Mouse (Mus musculus) hindbrain, embryonic 12.5 days (tissue): Measurements from ENCODE around the gene Reg3d. TPM values are rescaled to one million over a fixed set of nuclear protein-coding genes. Genes with fewer than 3 reads are reported as not detected.
A peak's percentile ranks its signal among the peaks of the same experiment; 100 is the strongest.
"Not testable (repeated sequence)": the region's sequence is repeated elsewhere in the genome, so short reads cannot be mapped to it uniquely, and the experiment has no call there.

ENCODE experiments used
- ATAC-seq: fragments of 200-750 bp; cut with Nextera tagmentation; 2 replicates; pipeline ENCODE4 v1.8.0; 2017; ENCODE audit warnings: moderate TSS enrichment; ENCODE audit not compliant: low FRiP score
- H3K27ac ChIP-seq: fragments of 300-500 bp; sonication (generic); 2 replicates; pipeline ENCODE4 v1.5.1; 2016; ENCODE audit warnings: mild to moderate bottlenecking
- H3K27me3 ChIP-seq: fragments of 300-500 bp; sonication (generic); 2 replicates; pipeline ENCODE4 v1.6.1; 2016; ENCODE audit warnings: mild to moderate bottlenecking
- H3K36me3 ChIP-seq: fragments of 300-500 bp; sonication (generic); 2 replicates; pipeline ENCODE4 v1.6.1; 2016; ENCODE audit warnings: mild to moderate bottlenecking
- H3K4me1 ChIP-seq: fragments of 300-500 bp; sonication (generic); 2 replicates; pipeline ENCODE4 v1.6.1; 2016
- H3K4me2 ChIP-seq: fragments of 300-500 bp; sonication (generic); replicated peaks from 2 replicates; pipeline ENCODE4 v1.6.1; 2016; ENCODE audit warnings: mild to moderate bottlenecking
- H3K4me3 ChIP-seq: fragments of 300-500 bp; sonication (generic); 2 replicates; pipeline ENCODE4 v1.5.1; 2016; ENCODE audit warnings: mild to moderate bottlenecking
- H3K9ac ChIP-seq: fragments of 300-500 bp; sonication (generic); 2 replicates; pipeline ENCODE4 v1.6.1; 2016; ENCODE audit warnings: mild to moderate bottlenecking, moderate library complexity
- H3K9me3 ChIP-seq: fragments of 300-500 bp; sonication (generic); replicated peaks from 2 replicates; pipeline ENCODE4 v1.6.1; 2016; ENCODE audit warnings: mild to moderate bottlenecking
- WGBS: fragments of 180-500 bp; shearing (Covaris S2); methylation state at CpG from one replicate; pipeline ENCODE4 v1.1.7; 2016; 5-methylcytosine and 5-hydroxymethylcytosine counted together
- polyA plus RNA-seq: library from polyadenylated mRNA; unstranded; fragments of >200 nt; fragmentation: Nextera tagmentation; extraction: Ambion mirVana; gene quantifications from 2 replicates; pipeline ENCODE4 v1.2.1, GENCODE M21; 2016

The Reg3d gene
- not detected in 2 replicates for polyA plus RNA-seq

GRCm38 (mm10) chr6:78378765-78379164, at the start of gene Reg3d:
Reg3d (minus strand) TSS chr6:78378865.
- no peaks in the 10 kb centered on the region for H3K4me1 ChIP-seq
- H3K27me3 ChIP-seq, result no peaks in the 10 kb centered on the region
- 73% methylated on average over 2 of the region's 2 CpGs for whole genome bisulfite sequencing
- no peaks in the 10 kb centered on the region for H3K36me3 ChIP-seq
- no peak within 1 kb of the TSS for H3K27ac ChIP-seq
- no peak within 1 kb of the TSS for H3K4me3 ChIP-seq
- H3K9ac ChIP-seq, result no peak within 1 kb of the TSS
- no peak for ATAC-seq
- H3K4me2 ChIP-seq, result no peak within 1 kb of the TSS
- H3K9me3 ChIP-seq, result no peaks in the 10 kb centered on the region

- Histone ChIP-seq H3K9ac (no peak overlapping the region), H3K4me3 (no peak overlapping the region), H3K9me3 (no peaks in the 10 kb centered on the region), H3K4me1 (no peaks in the 10 kb centered on the region), H3K27ac (no peak overlapping the region), H3K4me2 (no peak overlapping the region), H3K27me3 (no peaks in the 10 kb centered on the region), H3K36me3 (no peaks in the 10 kb centered on the region)
- no peak for ATAC-seq
- 89% methylated on average over 3 of the region's 3 CpGs for WGBS
Observed at GRCm38 (mm10) chr6:78425497-78425896, 46.8 kb upstream of the Reg3d start.

- H3K4me3 ChIP-seq, H3K9ac ChIP-seq, H3K36me3 ChIP-seq, H3K27ac ChIP-seq, ATAC-seq, H3K27me3 ChIP-seq, H3K4me1 ChIP-seq, H3K4me2 ChIP-seq, H3K9me3 ChIP-seq: not testable (repeated sequence)
Observed at GRCm38 (mm10) chr6:78422411-78422810, 43.7 kb upstream of the Reg3d start, which contains the start of gene Reg1. Reg1 (plus strand) TSS chr6:78422711.

- not testable (repeated sequence) for H3K4me1 ChIP-seq, H3K27ac ChIP-seq, H3K9me3 ChIP-seq, H3K36me3 ChIP-seq, H3K4me2 ChIP-seq, H3K9ac ChIP-seq, H3K4me3 ChIP-seq, ATAC-seq, H3K27me3 ChIP-seq
- 87% methylated on average over 7 of the region's 17 CpGs for WGBS
Observed at GRCm38 (mm10) chr6:78395323-78395722, 16.7 kb upstream of the Reg3d start, which contains the start of gene Reg2. Reg2 (plus strand) TSS chr6:78395623.

GRCm38 (mm10) chr6:78385609-78386008, 6.9 kb upstream of the Reg3d start:
- no peaks in the 10 kb centered on the region for H3K27me3 ChIP-seq
- H3K36me3 ChIP-seq, result no peaks in the 10 kb centered on the region
- no peak overlapping the region for H3K4me3 ChIP-seq
- no peaks in the 10 kb centered on the region for H3K9me3 ChIP-seq
- WGBS, result 85% methylated on average over 3 of the region's 3 CpGs
- H3K4me2 ChIP-seq, result no peak overlapping the region
- no peaks in the 10 kb centered on the region for H3K4me1 ChIP-seq
- ATAC-seq, result no peak
- no peak overlapping the region for H3K9ac ChIP-seq
- no peak overlapping the region for H3K27ac ChIP-seq

- Histone ChIP-seq H3K9me3 (no peaks in the 10 kb centered on the region), H3K36me3 (no peaks in the 10 kb centered on the region), H3K27me3 (no peaks in the 10 kb centered on the region), H3K4me1 (no peaks in the 10 kb centered on the region), H3K4me3 (no peak within 1 kb of the TSS), H3K27ac (no peak within 1 kb of the TSS), H3K9ac (no peak within 1 kb of the TSS), H3K4me2 (no peak within 1 kb of the TSS)
- ATAC-seq, result no peak
Observed at GRCm38 (mm10) chr6:78380409-78380808, 1.7 kb upstream of the Reg3d start, which contains the start of gene Reg3a. Reg3a (plus strand) TSS chr6:78380709.

- H3K27me3 ChIP-seq, result no peaks in the 10 kb centered on the region
- no peak within 1 kb of the TSS for H3K9ac ChIP-seq
- H3K4me3 ChIP-seq, result no peak within 1 kb of the TSS
- no peak for ATAC-seq
- 93% methylated on average over 2 of the region's 2 CpGs for WGBS
- no peaks in the 10 kb centered on the region for H3K36me3 ChIP-seq
- H3K4me1 ChIP-seq, result no peaks in the 10 kb centered on the region
- H3K9me3 ChIP-seq, result no peaks in the 10 kb centered on the region
- H3K4me2 ChIP-seq, result no peak within 1 kb of the TSS
- H3K27ac ChIP-seq, result no peak within 1 kb of the TSS
Observed at GRCm38 (mm10) chr6:78370357-78370756, 8.3 kb downstream of the Reg3d start, which contains the start of gene Reg3b. Reg3b (plus strand) TSS chr6:78370657.

GRCm38 (mm10) chr6:78361971-78362563, 16.6 kb downstream of the Reg3d start:
- ATAC-seq, result no peak
- Histone ChIP-seq H3K9ac (no peak overlapping the region), H3K4me2 (no peak overlapping the region), H3K4me3 (no peak overlapping the region), H3K9me3 (no peaks in the 10 kb centered on the region), H3K36me3 (no peaks in the 10 kb centered on the region), H3K4me1 (no peaks in the 10 kb centered on the region), H3K27me3 (no peaks in the 10 kb centered on the region), H3K27ac (no peak overlapping the region)
- WGBS, result 70% methylated on average over 2 of the region's 2 CpGs

GRCm38 (mm10) chr6:78341689-78342088, 37.0 kb downstream of the Reg3d start:
- no peaks in the 10 kb centered on the region for H3K4me1 ChIP-seq
- ATAC-seq, result no peak
- H3K9ac ChIP-seq, result no peak overlapping the region
- 81% methylated on average over 2 of the region's 2 CpGs for WGBS
- no peaks in the 10 kb centered on the region for H3K27me3 ChIP-seq
- no peak overlapping the region for H3K4me3 ChIP-seq
- H3K36me3 ChIP-seq, result no peaks in the 10 kb centered on the region
- H3K9me3 ChIP-seq, result no peaks in the 10 kb centered on the region
- no peak overlapping the region for H3K4me2 ChIP-seq
- H3K27ac ChIP-seq, result no peak overlapping the region

- no peak for ATAC-seq
- Histone ChIP-seq H3K36me3 (no peaks in the 10 kb centered on the region), H3K9me3 (no peaks in the 10 kb centered on the region), H3K4me1 (no peaks in the 10 kb centered on the region), H3K4me3 (no peak overlapping the region), H3K4me2 (no peak overlapping the region), H3K9ac (no peak overlapping the region), H3K27me3 (no peaks in the 10 kb centered on the region), H3K27ac (no peak overlapping the region)
Observed at GRCm38 (mm10) chr6:78340296-78340695, 38.4 kb downstream of the Reg3d start.

- Histone ChIP-seq H3K27ac (no peak overlapping the region), H3K9ac (no peak overlapping the region), H3K4me1 (peaks cover 4% of the 10 kb centered on the region; the same call in 1 of the 2 replicates), H3K9me3 (no peaks in the 10 kb centered on the region), H3K4me3 (no peak overlapping the region), H3K4me2 (no peak overlapping the region), H3K36me3 (no peaks in the 10 kb centered on the region), H3K27me3 (no peaks in the 10 kb centered on the region)
- no peak; the same call in 1 of the 2 replicates for ATAC-seq
- 41% methylated on average over 7 of the region's 7 CpGs for WGBS
Observed at GRCm38 (mm10) chr6:78331919-78332569, 46.6 kb downstream of the Reg3d start.

GRCm38 (mm10) chr6:78329166-78329565, 49.5 kb downstream of the Reg3d start:
- WGBS, result 46% methylated on average over 2 of the region's 2 CpGs
- Histone ChIP-seq H3K27ac (no peak overlapping the region), H3K4me2 (no peak overlapping the region), H3K9ac (no peak overlapping the region), H3K9me3 (no peaks in the 10 kb centered on the region), H3K27me3 (no peaks in the 10 kb centered on the region), H3K36me3 (no peaks in the 10 kb centered on the region), H3K4me1 (peaks cover 4% of the 10 kb centered on the region; the same call in 1 of the 2 replicates), H3K4me3 (no peak overlapping the region)
- peak; percentile 67 for ATAC-seq

GRCm38 (mm10) chr6:78327798-78328197, 50.9 kb downstream of the Reg3d start:
- Histone ChIP-seq H3K4me2 (no peak overlapping the region), H3K4me1 (peaks cover 4% of the 10 kb centered on the region; the same call in 1 of the 2 replicates), H3K27me3 (no peaks in the 10 kb centered on the region), H3K4me3 (no peak overlapping the region), H3K9ac (no peak overlapping the region), H3K27ac (no peak overlapping the region), H3K9me3 (no peaks in the 10 kb centered on the region), H3K36me3 (no peaks in the 10 kb centered on the region)
- no peak for ATAC-seq
